Mouse (Mus musculus) cerebellum, adult 2 months (tissue): ENCODE data around the gene Kcnk7. TPM values are rescaled to one million over a fixed set of nuclear protein-coding genes. Genes with fewer than 3 reads are reported as not detected.

Experiments
- DNase-seq, 2 experiments: peaks; one replicate each; pipeline ENCODE4 v3.0.0; 2021
- H3K27ac ChIP-seq: fragments of 200-500 bp; 2 replicates; pipeline ENCODE4 v1.5.1; 2012; ENCODE audit warnings: low read length, control low read depth, inconsistent platforms; ENCODE audit not compliant: insufficient read depth
- H3K27me3 ChIP-seq: fragments of 200-500 bp; 2 replicates; pipeline ENCODE4 v1.6.1; 2012; ENCODE audit warnings: inconsistent platforms, mild to moderate bottlenecking, low read length, moderate library complexity; ENCODE audit not compliant: control insufficient read depth, insufficient read depth
- H3K4me1 ChIP-seq: fragments of 200-500 bp; 2 replicates; pipeline ENCODE4 v1.6.1; 2011; ENCODE audit warnings: low read length; ENCODE audit not compliant: control insufficient read depth, insufficient read depth
- H3K4me3 ChIP-seq: fragments of 200-500 bp; replicated peaks from 2 replicates; pipeline ENCODE3; 2011; ENCODE audit warnings: mild to moderate bottlenecking, low read depth, low read length, control low read depth; ENCODE audit not compliant: insufficient read depth
- CTCF ChIP-seq: fragments of 200-500 bp; IDR thresholded peaks from 2 replicates; pipeline ENCODE4 v1.5.1; 2011; ENCODE audit warnings: low read depth, mild to moderate bottlenecking, control low read depth, low read length, moderate library complexity, borderline replicate concordance; ENCODE audit not compliant: insufficient read depth
- POLR2A ChIP-seq: fragments of 200-500 bp; IDR thresholded peaks from 2 replicates; pipeline ENCODE4 v1.6.1; 2011; ENCODE audit warnings: low read length, control low read depth, borderline replicate concordance; ENCODE audit not compliant: insufficient read depth
- WGBS: fragments of 180-500 bp; shearing (Covaris S2); methylation state at CpG from one replicate; pipeline ENCODE4 v1.1.7; 2018; 5-methylcytosine and 5-hydroxymethylcytosine counted together
- polyA plus RNA-seq: library from polyadenylated mRNA; depleted of rRNA; stranded (reverse); fragments of >200 nt; gene quantifications from 2 replicates; pipeline ENCODE4 v1.2.3, GENCODE M21; 2012; rRNA removed

The Kcnk7 gene
- polyA plus RNA-seq: 0.13 and 0.24 TPM in 2 replicates

- no peaks in the 10 kb centered on the region for H3K27me3 ChIP-seq
- DNase-seq: no peak
- no peaks in the 10 kb centered on the region for H3K4me1 ChIP-seq
- 69% methylated on average over 17 of the region's 17 CpGs for WGBS
- H3K27ac ChIP-seq: no peak within 1 kb of the TSS
- TF ChIP-seq POLR2A (no peak), CTCF (no peak)
- no peak within 1 kb of the TSS for H3K4me3 ChIP-seq
Measured at GRCm38 (mm10) chr19:5704163-5704800, at the start of gene Kcnk7. Kcnk7 (plus strand) TSS chr19:5704367.

- Histone ChIP-seq H3K4me1 (peaks cover 3% of the 10 kb centered on the region; the same call in 1 of the 2 replicates), H3K27ac (no peak overlapping the region), H3K27me3 (0 out of 2 replicates have a peak, but pooled peaks cover 2% of the 10 kb centered on the region), H3K4me3 (peak overlapping the region; percentile 56)
- DNase-seq: no peak
- no peak for TF ChIP-seq CTCF
- no peak for TF ChIP-seq POLR2A
- WGBS: 8% methylated on average over 43 of the region's 43 CpGs
Measured at GRCm38 (mm10) chr19:5654720-5655298, 49.4 kb upstream of the Kcnk7 start.

GRCm38 (mm10) chr19:5660942-5661751, 43.0 kb upstream of the Kcnk7 start:
- Histone ChIP-seq H3K27me3 (no peaks in the 10 kb centered on the region), H3K4me1 (peaks cover 4% of the 10 kb centered on the region; the same call in 1 of the 2 replicates), H3K27ac (no peak overlapping the region), H3K4me3 (no peak overlapping the region)
- WGBS: 80% methylated on average over 16 of the region's 16 CpGs
- no peak for DNase-seq
- TF ChIP-seq CTCF: no peak
- no peak for TF ChIP-seq POLR2A

- WGBS: 82% methylated on average over 8 of the region's 8 CpGs
- Histone ChIP-seq H3K4me1 (peaks cover 4% of the 10 kb centered on the region; the same call in 1 of the 2 replicates), H3K27me3 (no peaks in the 10 kb centered on the region), H3K4me3 (no peak overlapping the region), H3K27ac (no peak overlapping the region)
- DNase-seq: no peak
- TF ChIP-seq POLR2A: no peak
- no peak for TF ChIP-seq CTCF
Measured at GRCm38 (mm10) chr19:5662310-5662709, 41.9 kb upstream of the Kcnk7 start.

GRCm38 (mm10) chr19:5662981-5663913, 40.9 kb upstream of the Kcnk7 start, which contains the start of gene Sipa1:
Sipa1 (minus strand) TSS chr19:5663707.
- peaks cover 4% of the 10 kb centered on the region; the same call in 1 of the 2 replicates for H3K4me1 ChIP-seq
- no peaks in the 10 kb centered on the region for H3K27me3 ChIP-seq
- peak; percentile 66 to 68 for DNase-seq
- TF ChIP-seq POLR2A: no peak
- no peak for TF ChIP-seq CTCF
- H3K4me3 ChIP-seq: peak within 1 kb of the TSS; percentile 4
- WGBS: 5% methylated on average over 32 of the region's 32 CpGs
- no peak within 1 kb of the TSS for H3K27ac ChIP-seq

- Histone ChIP-seq H3K27me3 (no peaks in the 10 kb centered on the region), H3K4me1 (peaks cover 4% of the 10 kb centered on the region; the same call in 1 of the 2 replicates), H3K27ac (no peak overlapping the region), H3K4me3 (no peak overlapping the region)
- WGBS: 91% methylated on average over 10 of the region's 10 CpGs
- no peak for TF ChIP-seq CTCF
- TF ChIP-seq POLR2A: no peak
- no peak for DNase-seq
Measured at GRCm38 (mm10) chr19:5664669-5665257, 39.4 kb upstream of the Kcnk7 start.
